Mouse (Mus musculus): ENCODE measurements at regions not wholly inside any gene's neighbourhood (a gene's known extent, or its start where the extent isn't known, plus 50 kb on each side); places are given as distances from the start of the nearest gene placed in this dataset.

DNA sequence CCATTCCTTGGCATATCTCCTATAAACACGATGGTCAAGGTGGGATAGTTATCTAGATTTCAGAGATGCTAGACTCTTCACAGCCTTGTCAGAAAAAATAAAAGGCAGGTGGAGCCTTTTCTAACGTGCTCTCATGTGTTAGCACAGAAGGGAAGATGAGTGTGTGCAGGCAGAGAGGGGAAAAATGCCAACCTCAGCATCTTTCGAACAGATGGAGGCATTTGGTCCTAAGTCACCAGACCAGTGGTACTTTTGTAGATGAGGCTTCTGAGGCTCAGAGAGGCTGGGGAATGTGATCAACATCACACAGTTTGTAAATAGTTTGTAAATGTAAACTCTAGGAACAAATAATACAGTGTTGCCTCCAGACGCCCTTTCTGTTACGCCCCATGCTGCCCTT is 50.9 kb upstream of the Ankrd55 start:
- TF ChIP-seq CTCF (IDR thresholded peaks at IDR 0.05; ENCODE audit: extremely low read depth, insufficient read length, insufficient replicate concordance, low read depth, low read length) (no peak), POLR2A (IDR thresholded peaks at IDR 0.05; ENCODE audit: low read depth, low read length) (no peak)

Data from small intestine, adult 2 months (tissue).